8 mouse cellular contexts compared by ENCODE assay signal in the genomic region with DNA sequence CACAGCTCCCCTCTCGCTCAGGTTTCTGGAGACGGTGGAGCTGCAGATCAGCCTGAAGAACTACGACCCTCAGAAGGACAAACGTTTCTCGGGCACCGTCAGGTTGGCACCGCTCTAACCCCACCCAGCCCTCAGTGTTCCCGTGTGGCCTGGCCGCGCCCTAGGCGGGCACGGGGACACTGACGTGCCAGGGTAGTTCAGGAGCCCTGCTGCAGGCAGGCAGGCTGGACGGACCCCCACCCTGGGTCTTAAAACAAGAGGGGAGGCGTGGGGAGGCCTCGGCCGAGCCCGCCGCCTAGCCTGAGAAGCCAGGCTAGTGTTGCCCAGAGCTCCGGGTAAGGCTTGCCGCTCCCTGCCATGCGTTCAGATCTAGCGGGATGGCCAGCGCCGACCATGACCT. TPM values are rescaled to one million over a fixed set of nuclear protein-coding genes. Genes with fewer than 3 reads are reported as not detected.
DNase-seq lines count a peak whose midpoint lies in the region; ATAC-seq and TF ChIP-seq lines count a peak whose summit lies in the region.

No protein-coding gene starts in this region.

- H3K4me1 ChIP-seq in cerebellum, adult 2 months (ENCODE audit: control insufficient read depth, insufficient read depth, low read length), result peaks cover 8% of the 10 kb centered on the region
- peaks cover 39% of the 10 kb centered on the region for H3K4me1 ChIP-seq in forebrain, embryonic 13.5 days
- H3K4me1 ChIP-seq in limb, embryonic 14.5 days (ENCODE audit: control insufficient read depth, insufficient read depth, low read length), result peaks cover 26% of the 10 kb centered on the region
- H3K4me1 ChIP-seq in neural tube, embryonic 13.5 days (replicated peaks), result peaks cover 35% of the 10 kb centered on the region

- ATAC-seq in CD4-positive, CD25-positive, alpha-beta regulatory T cell, adult 4 months, result peak; percentile 8
- peak; percentile 14; the same call in 1 of the 2 replicates for ATAC-seq in forebrain, embryonic 13.5 days
- ATAC-seq in limb, embryonic 14.5 days (ENCODE audit: low FRiP score, low read depth), result no peak
- peak; percentile 45 for ATAC-seq in neural tube, embryonic 13.5 days (ENCODE audit: low read depth)

- peak overlapping the region; percentile 23; the same call in 1 of the 2 replicates for H3K27ac ChIP-seq in cerebellum, adult 2 months (ENCODE audit: insufficient read depth, low read length)
- peak overlapping the region; percentile 95 for H3K27ac ChIP-seq in forebrain, embryonic 13.5 days
- peak overlapping the region; percentile 97 for H3K27ac ChIP-seq in limb, embryonic 14.5 days (replicated peaks; ENCODE audit: low read depth, low read length)
- peak overlapping the region; percentile 96 for H3K27ac ChIP-seq in neural tube, embryonic 13.5 days (replicated peaks)

- peak overlapping the region; percentile 56 for H3K4me3 ChIP-seq in cerebellum, adult 2 months (replicated peaks; ENCODE audit: insufficient read depth, low read depth, low read length)
- H3K4me3 ChIP-seq in forebrain, embryonic 13.5 days, result peak overlapping the region; percentile 86
- peak overlapping the region; percentile 85 for H3K4me3 ChIP-seq in limb, embryonic 14.5 days (replicated peaks; ENCODE audit: low read length)
- H3K4me3 ChIP-seq in neural tube, embryonic 13.5 days, result peak overlapping the region; percentile 94

- H3K9me3 ChIP-seq in forebrain, embryonic 13.5 days (replicated peaks), result no peaks in the 10 kb centered on the region
- H3K9me3 ChIP-seq in limb, embryonic 14.5 days (ENCODE audit: control insufficient read depth, low read length), result no peaks in the 10 kb centered on the region; the same call in 1 of the 2 replicates
- no peaks in the 10 kb centered on the region; the same call in 1 of the 2 replicates for H3K9me3 ChIP-seq in neural tube, embryonic 13.5 days

- H3K9ac ChIP-seq in forebrain, embryonic 13.5 days, result peak overlapping the region; percentile 99
- H3K9ac ChIP-seq in limb, embryonic 14.5 days (ENCODE audit: low read depth, low read length, severe bottlenecking), result peak overlapping the region; percentile 97
- H3K9ac ChIP-seq in neural tube, embryonic 13.5 days, result peak overlapping the region; percentile 99

- H3K36me3 ChIP-seq in forebrain, embryonic 13.5 days (ENCODE audit: poor library complexity, severe bottlenecking), result peaks cover 54% of the 10 kb centered on the region
- H3K36me3 ChIP-seq in limb, embryonic 14.5 days (ENCODE audit: control insufficient read depth, insufficient read depth, low read length), result peaks cover 52% of the 10 kb centered on the region
- peaks cover 37% of the 10 kb centered on the region for H3K36me3 ChIP-seq in neural tube, embryonic 13.5 days

- TF ChIP-seq CTCF in cerebellum, adult 2 months (IDR thresholded peaks at IDR 0.05; ENCODE audit: borderline replicate concordance, insufficient read depth, low read depth, low read length), result no peak

- WGBS in cerebellum, adult 2 months, result 2% methylated on average over 25 of the region's 25 CpGs
- under 1% methylated on average over 25 of the region's 25 CpGs for WGBS in forebrain, embryonic 13.5 days
- 2% methylated on average over 25 of the region's 25 CpGs for WGBS in limb, embryonic 14.5 days
- under 1% methylated on average over 25 of the region's 25 CpGs for WGBS in neural tube, embryonic 13.5 days

- DNase-seq in cerebellum, adult 2 months, result no peak
- no peak for DNase-seq in cerebellum, adult 11-12 months
- no peak for DNase-seq in limb, embryonic 14.5 days (ENCODE audit: low spot score)
- DNase-seq in left cerebral cortex, adult 11 months (ENCODE audit: low spot score), result no peak
- DNase-seq in right cerebral cortex, postnatal 10 days (ENCODE audit: low spot score in 2 of 2), result no peak

- no peak for TF ChIP-seq POLR2A in cerebellum, adult 2 months (IDR thresholded peaks at IDR 0.05; ENCODE audit: borderline replicate concordance, insufficient read depth, low read length)
- no peak for TF ChIP-seq POLR2A in limb, embryonic 14.5 days (IDR thresholded peaks at IDR 0.05; ENCODE audit: borderline replicate concordance, extremely low read depth, insufficient read depth, insufficient read length)

- H3K4me2 ChIP-seq in forebrain, embryonic 13.5 days, result peak overlapping the region; percentile 98
- H3K4me2 ChIP-seq in limb, embryonic 14.5 days (replicated peaks; ENCODE audit: low read depth, low read length, severe bottlenecking), result peak overlapping the region; percentile 90
- peak overlapping the region; percentile 96 for H3K4me2 ChIP-seq in neural tube, embryonic 13.5 days

- no peaks in the 10 kb centered on the region for H3K27me3 ChIP-seq in cerebellum, adult 2 months (ENCODE audit: control insufficient read depth, insufficient read depth, low read length)
- H3K27me3 ChIP-seq in forebrain, embryonic 13.5 days, result no peaks in the 10 kb centered on the region
- H3K27me3 ChIP-seq in limb, embryonic 14.5 days (ENCODE audit: control insufficient read depth, insufficient read depth, low read length), result no peaks in the 10 kb centered on the region
- no peaks in the 10 kb centered on the region for H3K27me3 ChIP-seq in neural tube, embryonic 13.5 days

RNA-seq across cellular contexts. Expression of a gene that starts 0.7 kb away (rescaled TPM):
- polyA plus RNA-seq in cerebellum, adult 2 months (2012; rRNA removed), result 808 and 827 TPM in 2 replicates
- 100 to 1,000 TPM; 798 to 811 TPM for polyA plus RNA-seq in CD4-positive, CD25-positive, alpha-beta regulatory T cell, adult 4 months (2017; shearing (Covaris generic))
- 444 and 501 TPM in 2 replicates for polyA plus RNA-seq in forebrain, embryonic 13.5 days (2015; fragmentation: Nextera tagmentation; extraction: Ambion mirVana)
- 3,249 and 4,469 TPM in 2 replicates for polyA plus RNA-seq in limb, embryonic 14.5 days (2012; rRNA removed)
- 810 and 905 TPM in 2 replicates for polyA plus RNA-seq in limb, embryonic 14.5 days (2014; fragmentation: Nextera tagmentation; extraction: Ambion mirVana)
- polyA plus RNA-seq in neural tube, embryonic 13.5 days (2015; fragmentation: Nextera tagmentation; extraction: Ambion mirVana), result 381 and 408 TPM in 2 replicates

RNA-seq across cellular contexts. Expression of a gene that starts 15.6 kb away (rescaled TPM):
- polyA plus RNA-seq in cerebellum, adult 2 months (2012; rRNA removed), result 16.5 and 18.4 TPM in 2 replicates
- 1 to 10 TPM; 3.7 to 7.7 TPM for polyA plus RNA-seq in CD4-positive, CD25-positive, alpha-beta regulatory T cell, adult 4 months (2017; shearing (Covaris generic))
- polyA plus RNA-seq in forebrain, embryonic 13.5 days (2015; fragmentation: Nextera tagmentation; extraction: Ambion mirVana), result 22.6 and 24.6 TPM in 2 replicates
- 28.3 and 32.4 TPM in 2 replicates for polyA plus RNA-seq in limb, embryonic 14.5 days (2012; rRNA removed)
- 30.8 and 36.1 TPM in 2 replicates for polyA plus RNA-seq in limb, embryonic 14.5 days (2014; fragmentation: Nextera tagmentation; extraction: Ambion mirVana)
- 23.2 and 23.3 TPM in 2 replicates for polyA plus RNA-seq in neural tube, embryonic 13.5 days (2015; fragmentation: Nextera tagmentation; extraction: Ambion mirVana)

RNA-seq across cellular contexts. Expression of a gene that starts 21.7 kb away (rescaled TPM):
- polyA plus RNA-seq in cerebellum, adult 2 months (2012; rRNA removed), result 2.3 and 3.2 TPM in 2 replicates
- not detected for polyA plus RNA-seq in CD4-positive, CD25-positive, alpha-beta regulatory T cell, adult 4 months (2017; shearing (Covaris generic))
- polyA plus RNA-seq in forebrain, embryonic 13.5 days (2015; fragmentation: Nextera tagmentation; extraction: Ambion mirVana), result 2.4 and 2.8 TPM in 2 replicates
- 85.6 and 102 TPM in 2 replicates for polyA plus RNA-seq in limb, embryonic 14.5 days (2012; rRNA removed)
- polyA plus RNA-seq in limb, embryonic 14.5 days (2014; fragmentation: Nextera tagmentation; extraction: Ambion mirVana), result 17.4 and 17.9 TPM in 2 replicates
- 2.1 and 2.8 TPM in 2 replicates for polyA plus RNA-seq in neural tube, embryonic 13.5 days (2015; fragmentation: Nextera tagmentation; extraction: Ambion mirVana)

RNA-seq across cellular contexts. Expression of a gene that starts 36.1 kb away (rescaled TPM):
- polyA plus RNA-seq in cerebellum, adult 2 months (2012; rRNA removed), result 0.29 TPM in 1 of 2 replicates, not detected in the other
- under 1 TPM in 1 of 2 experiments, not detected in 1; 0.34 TPM for polyA plus RNA-seq in CD4-positive, CD25-positive, alpha-beta regulatory T cell, adult 4 months (2017; shearing (Covaris generic))
- polyA plus RNA-seq in forebrain, embryonic 13.5 days (2015; fragmentation: Nextera tagmentation; extraction: Ambion mirVana), result 1.4 and 1.7 TPM in 2 replicates
- 5.0 and 7.4 TPM in 2 replicates for polyA plus RNA-seq in limb, embryonic 14.5 days (2012; rRNA removed)
- polyA plus RNA-seq in limb, embryonic 14.5 days (2014; fragmentation: Nextera tagmentation; extraction: Ambion mirVana), result 4.9 and 6.4 TPM in 2 replicates
- 2.7 and 2.8 TPM in 2 replicates for polyA plus RNA-seq in neural tube, embryonic 13.5 days (2015; fragmentation: Nextera tagmentation; extraction: Ambion mirVana)

Comparison
In these comparisons a context has a peak if more than half of its experiments do, and no peak if none do; other contexts are left out.
1. H3K27ac ChIP-seq: peak in every context shown above with its lines; median percentile 97 in limb, embryonic 14.5 days; 96 in neural tube, embryonic 13.5 days; 95 in forebrain, embryonic 13.5 days; 23 in cerebellum, adult 2 months.